Comparison of ENCODE assay signal across 11 mouse cellular contexts in genomic region chr7:145208006-145208405, GRCm38 (mm10). TPM values are rescaled to one million over a fixed set of nuclear protein-coding genes. Genes with fewer than 3 reads are reported as not detected.
DNase-seq lines count a peak whose midpoint lies in the region; ATAC-seq and TF ChIP-seq lines count a peak whose summit lies in the region.
"Had no signal": no experiment of that assay in that cellular context is flagged by ENCODE, and none has a peak within 500 bp of the region (broad histone marks: within the 10 kb centered on the region; RNA-seq: fewer than 3 reads in every experiment).

1810010D01Rik (minus strand) TSS chr7:145208119.

- H3K4me1 ChIP-seq in liver, adult 2 months (ENCODE audit: control insufficient read depth, insufficient read depth, low read length), result no peaks in the 10 kb centered on the region
- peaks cover 68% of the 10 kb centered on the region for H3K4me1 ChIP-seq in forebrain, embryonic 12.5 days
- peaks cover 18% of the 10 kb centered on the region for H3K4me1 ChIP-seq in hindbrain, embryonic 16.5 days (ENCODE audit: control insufficient read depth, insufficient read depth, low read depth, low read length)
- H3K4me1 ChIP-seq in neural tube, embryonic 13.5 days (replicated peaks), result peaks cover 41% of the 10 kb centered on the region

- no peak within 1 kb of the TSS for H3K27ac ChIP-seq in liver, adult 2 months (replicated peaks; ENCODE audit: insufficient read depth, low read depth, low read length)
- H3K27ac ChIP-seq in forebrain, embryonic 12.5 days, result peak within 1 kb of the TSS; percentile 99
- H3K27ac ChIP-seq in hindbrain, embryonic 16.5 days (ENCODE audit: low read depth, low read length), result peak within 1 kb of the TSS; percentile 84; the same call in 1 of the 2 replicates
- peak within 1 kb of the TSS; percentile 91 for H3K27ac ChIP-seq in neural tube, embryonic 13.5 days (replicated peaks)

- TF ChIP-seq CTCF in liver, adult 2 months (IDR thresholded peaks at IDR 0.05; ENCODE audit: low read depth, low read length), result no peak

- 50% methylated on average over 4 of the region's 4 CpGs for WGBS in liver, adult 2 months
- 91% methylated on average over 4 of the region's 4 CpGs for WGBS in forebrain, embryonic 12.5 days
- WGBS in hindbrain, embryonic 16.5 days, result 89% methylated on average over 4 of the region's 4 CpGs
- 84% methylated on average over 4 of the region's 4 CpGs for WGBS in neural tube, embryonic 13.5 days

- no peak for ATAC-seq in forebrain, embryonic 12.5 days (ENCODE audit: low FRiP score)
- ATAC-seq in hindbrain, embryonic 16.5 days, result no peak
- ATAC-seq in neural tube, embryonic 13.5 days (ENCODE audit: low read depth), result no peak

- no peak within 1 kb of the TSS for H3K4me3 ChIP-seq in liver, adult 2 months (ENCODE audit: insufficient read depth, low read depth, low read length)
- H3K4me3 ChIP-seq in forebrain, embryonic 12.5 days (replicated peaks), result no peak within 1 kb of the TSS
- no peak within 1 kb of the TSS for H3K4me3 ChIP-seq in hindbrain, embryonic 16.5 days (ENCODE audit: low read length)
- H3K4me3 ChIP-seq in neural tube, embryonic 13.5 days, result no peak within 1 kb of the TSS

- no peak for TF ChIP-seq POLR2A in liver, adult 2 months (IDR thresholded peaks at IDR 0.05; ENCODE audit: extremely low read depth, insufficient read depth, low read length)

- H3K9me3 ChIP-seq in forebrain, embryonic 12.5 days, result no peaks in the 10 kb centered on the region
- no peaks in the 10 kb centered on the region for H3K9me3 ChIP-seq in hindbrain, embryonic 16.5 days (ENCODE audit: control insufficient read depth, low read length)
- no peaks in the 10 kb centered on the region for H3K9me3 ChIP-seq in neural tube, embryonic 13.5 days

- DNase-seq in liver, adult 2 months (ENCODE audit: extremely low read depth, low read depth, low spot score), result peak; percentile 22
- DNase-seq in liver, result no peak
- DNase-seq in thymus, postnatal 0 days (ENCODE audit: low spot score), result no peak
- DNase-seq in spleen, postnatal 10 days (ENCODE audit: low spot score in 2 of 2), result no peak
- DNase-seq in cerebellum, adult 9-10 months, result no peak
- DNase-seq: adrenal gland, postnatal 10 days had no signal

- no peaks in the 10 kb centered on the region for H3K27me3 ChIP-seq in liver, adult 2 months (ENCODE audit: control insufficient read depth, insufficient read depth, low read length)
- H3K27me3 ChIP-seq in forebrain, embryonic 12.5 days, result no peaks in the 10 kb centered on the region
- no peaks in the 10 kb centered on the region for H3K27me3 ChIP-seq in hindbrain, embryonic 16.5 days (replicated peaks; ENCODE audit: control insufficient read depth, insufficient read depth, low read length)
- H3K27me3 ChIP-seq in neural tube, embryonic 13.5 days, result 0 out of 2 replicates have a peak, but pooled peaks cover 3% of the 10 kb centered on the region

- no peak within 1 kb of the TSS for H3K9ac ChIP-seq in liver, adult 2 months (ENCODE audit: low read depth, low read length)
- H3K9ac ChIP-seq in forebrain, embryonic 12.5 days, result no peak within 1 kb of the TSS
- peak within 1 kb of the TSS; percentile 69; the same call in 1 of the 2 replicates for H3K9ac ChIP-seq in hindbrain, embryonic 16.5 days (ENCODE audit: low read depth, low read length)
- no peak within 1 kb of the TSS for H3K9ac ChIP-seq in neural tube, embryonic 13.5 days

- no peak within 1 kb of the TSS for H3K4me2 ChIP-seq in forebrain, embryonic 12.5 days
- no peak within 1 kb of the TSS for H3K4me2 ChIP-seq in hindbrain, embryonic 16.5 days (ENCODE audit: low read length)
- no peak within 1 kb of the TSS for H3K4me2 ChIP-seq in neural tube, embryonic 13.5 days

- no peaks in the 10 kb centered on the region for H3K79me2 ChIP-seq in liver, adult 2 months (ENCODE audit: control insufficient read depth, insufficient read depth, low read length)

- H3K36me3 ChIP-seq in liver, adult 2 months (ENCODE audit: control insufficient read depth, insufficient read depth, low read length), result no peaks in the 10 kb centered on the region
- no peaks in the 10 kb centered on the region for H3K36me3 ChIP-seq in forebrain, embryonic 12.5 days (replicated peaks)
- no peaks in the 10 kb centered on the region for H3K36me3 ChIP-seq in hindbrain, embryonic 16.5 days (ENCODE audit: control insufficient read depth, insufficient read depth, low read length)
- no peaks in the 10 kb centered on the region for H3K36me3 ChIP-seq in neural tube, embryonic 13.5 days

RNA-seq across cellular contexts. Expression of gene 1810010D01Rik, which starts in this region (rescaled TPM):
- 0.13 TPM in 1 of 2 replicates, not detected in the other for total RNA-seq in liver, adult 2 months (2014; rRNA removed)
- 0.13 TPM in 1 of 2 replicates, not detected in the other for polyA plus RNA-seq in liver, adult 2 months (2012; rRNA removed)
- 0.59 and 0.91 TPM in 2 replicates for polyA plus RNA-seq in forebrain, embryonic 12.5 days (2016; fragmentation: Nextera tagmentation; extraction: Ambion mirVana)
- polyA plus RNA-seq in hindbrain, embryonic 16.5 days (2015; fragmentation: Nextera tagmentation; extraction: Ambion mirVana), result not detected in 2 replicates
- not detected in 2 replicates for polyA plus RNA-seq in neural tube, embryonic 13.5 days (2015; fragmentation: Nextera tagmentation; extraction: Ambion mirVana)
- polyA plus RNA-seq in thymus, postnatal 0 days (2015; fragmentation: Nextera tagmentation; extraction: Ambion mirVana), result 0.57 TPM in 1 of 2 replicates, not detected in the other
- total RNA-seq: gastrocnemius, adult 18-20 months had no signal
- polyA plus RNA-seq: macrophage had no signal

Comparison
In these comparisons a context has a peak if more than half of its experiments do, and no peak if none do; other contexts are left out.
1. Peak in DNase-seq in liver, adult 2 months; RNA of the gene not detected or under 1 TPM.